Comparison of ENCODE assay signal across 7 mouse cellular contexts in the genomic region with DNA sequence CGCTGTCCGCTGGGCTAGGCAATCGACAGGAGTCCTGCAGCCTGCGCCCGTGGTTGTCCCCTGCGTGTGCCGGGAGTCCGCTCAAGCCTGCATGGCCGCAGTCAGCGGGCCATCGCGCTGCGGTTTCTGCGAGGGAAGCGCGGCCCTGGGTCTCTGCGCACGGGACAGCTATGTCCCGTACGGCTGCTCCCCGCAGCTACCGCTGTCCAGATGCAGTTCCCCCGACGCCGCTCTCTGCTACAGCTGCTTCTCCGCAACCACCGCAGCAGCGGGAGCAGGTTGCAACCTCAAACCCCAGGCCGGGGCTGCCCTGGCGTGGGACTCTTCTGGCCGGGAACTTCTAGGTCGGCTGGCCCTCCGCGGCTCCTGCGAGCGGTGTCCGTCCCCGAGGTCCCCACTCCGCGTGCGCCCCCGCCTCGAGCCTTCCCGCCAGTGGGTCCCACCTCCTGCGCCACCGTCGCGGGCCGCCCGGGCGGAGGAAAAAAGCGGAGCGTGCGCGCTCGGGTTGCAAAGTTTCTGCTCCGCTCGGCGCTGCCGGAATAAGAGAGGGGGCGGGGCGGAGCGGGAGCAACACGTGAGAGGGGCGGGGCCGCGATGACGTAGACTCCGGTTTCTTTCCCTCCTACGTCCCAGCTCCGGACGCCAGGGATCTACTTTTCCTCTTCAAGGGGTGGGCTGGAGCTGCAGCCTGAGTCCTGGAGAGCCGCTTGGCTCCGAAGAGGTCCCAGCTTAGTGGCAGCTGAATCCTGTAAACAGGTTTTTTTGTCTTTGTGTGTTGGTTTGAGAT. TPM values are rescaled to one million over a fixed set of nuclear protein-coding genes. Genes with fewer than 3 reads are reported as not detected.
DNase-seq lines count a peak whose midpoint lies in the region; ATAC-seq and TF ChIP-seq lines count a peak whose summit lies in the region.

A gene (minus strand): TSS at position 542 of the 787 bp plus-strand sequence.

- peak; percentile 98 for DNase-seq in embryonic facial prominence, embryonic 14.5 days (ENCODE audit: low spot score)
- peak; percentile 97 for DNase-seq in heart, adult 8-10 months (ENCODE audit: low spot score)
- peak; percentile 95 to 97 for DNase-seq in kidney, adult 8-10 months
- DNase-seq in midbrain, embryonic 14.5 days, result peak; percentile 95
- DNase-seq in spleen, adult 12 weeks (ENCODE audit: low spot score), result peak; percentile 76

- TF ChIP-seq POLR2A in bone marrow, adult 2 months (IDR thresholded peaks at IDR 0.05; ENCODE audit: borderline replicate concordance, control insufficient read depth, low read depth, low read length), result peak; percentile 64

- ATAC-seq in embryonic facial prominence, embryonic 14.5 days (ENCODE audit: low read depth), result peak; percentile 91
- ATAC-seq in limb, embryonic 12.5 days (ENCODE audit: insufficient number of reproducible peaks, insufficient read depth, low FRiP score, low TSS enrichment, low read depth), result peak; percentile 88
- ATAC-seq in midbrain, embryonic 14.5 days (ENCODE audit: low FRiP score, low TSS enrichment), result peak; percentile 92

- TF ChIP-seq CTCF in bone marrow, adult 2 months (IDR thresholded peaks at IDR 0.05; ENCODE audit: control insufficient read depth, insufficient read depth, low read length), result no peak

- WGBS in bone marrow, adult 2 months, result under 1% methylated on average over 74 of the region's 74 CpGs
- WGBS in embryonic facial prominence, embryonic 14.5 days, result under 1% methylated on average over 38 of the region's 74 CpGs
- under 1% methylated on average over 73 of the region's 74 CpGs for WGBS in limb, embryonic 12.5 days
- WGBS in midbrain, embryonic 14.5 days, result under 1% methylated on average over 74 of the region's 74 CpGs

- peak within 1 kb of the TSS; percentile 16; the same call in 1 of the 2 replicates for H3K27ac ChIP-seq in bone marrow, adult 2 months (ENCODE audit: control insufficient read depth, insufficient read depth, low read depth, low read length, poor library complexity)
- H3K27ac ChIP-seq in embryonic facial prominence, embryonic 14.5 days (replicated peaks; ENCODE audit: low read depth, low read length), result peak within 1 kb of the TSS; percentile 90
- peak within 1 kb of the TSS; percentile 95 for H3K27ac ChIP-seq in limb, embryonic 12.5 days
- 0 out of 2 replicates have a peak within 1 kb of the TSS, but pooled peaks have one; percentile 41 for H3K27ac ChIP-seq in midbrain, embryonic 14.5 days (replicated peaks; ENCODE audit: low read depth, low read length)

- no peaks in the 10 kb centered on the region for H3K9me3 ChIP-seq in embryonic facial prominence, embryonic 14.5 days (ENCODE audit: control insufficient read depth, low read length)
- H3K9me3 ChIP-seq in limb, embryonic 12.5 days, result no peaks in the 10 kb centered on the region
- no peaks in the 10 kb centered on the region for H3K9me3 ChIP-seq in midbrain, embryonic 14.5 days (ENCODE audit: control insufficient read depth, low read length)

- H3K4me3 ChIP-seq in bone marrow, adult 2 months (replicated peaks; ENCODE audit: control insufficient read depth, low read depth, low read length), result peak within 1 kb of the TSS; percentile 70
- H3K4me3 ChIP-seq in embryonic facial prominence, embryonic 14.5 days (ENCODE audit: low read depth, low read length), result peak within 1 kb of the TSS; percentile 68
- H3K4me3 ChIP-seq in limb, embryonic 12.5 days (replicated peaks), result peak within 1 kb of the TSS; percentile 76
- H3K4me3 ChIP-seq in midbrain, embryonic 14.5 days (replicated peaks; ENCODE audit: low read depth, low read length), result peak within 1 kb of the TSS; percentile 77

- no peaks in the 10 kb centered on the region for H3K4me1 ChIP-seq in bone marrow, adult 2 months (ENCODE audit: control insufficient read depth, insufficient read depth, low read length)
- peaks cover 21% of the 10 kb centered on the region for H3K4me1 ChIP-seq in embryonic facial prominence, embryonic 14.5 days (ENCODE audit: control insufficient read depth, insufficient read depth, low read length)
- peaks cover 45% of the 10 kb centered on the region for H3K4me1 ChIP-seq in limb, embryonic 12.5 days (replicated peaks)
- 0 out of 2 replicates have a peak, but pooled peaks cover 16% of the 10 kb centered on the region for H3K4me1 ChIP-seq in midbrain, embryonic 14.5 days (ENCODE audit: control insufficient read depth, insufficient read depth, low read length)

- no peaks in the 10 kb centered on the region for H3K36me3 ChIP-seq in embryonic facial prominence, embryonic 14.5 days (ENCODE audit: control insufficient read depth, insufficient read depth, low read length)
- H3K36me3 ChIP-seq in limb, embryonic 12.5 days, result no peaks in the 10 kb centered on the region
- no peaks in the 10 kb centered on the region for H3K36me3 ChIP-seq in midbrain, embryonic 14.5 days (ENCODE audit: control insufficient read depth, insufficient read depth, low read length)

- peak within 1 kb of the TSS; percentile 90 for H3K4me2 ChIP-seq in embryonic facial prominence, embryonic 14.5 days (ENCODE audit: low read depth, low read length)
- H3K4me2 ChIP-seq in limb, embryonic 12.5 days, result peak within 1 kb of the TSS; percentile 84
- H3K4me2 ChIP-seq in midbrain, embryonic 14.5 days (ENCODE audit: low read length), result peak within 1 kb of the TSS; percentile 99

- no peaks in the 10 kb centered on the region for H3K27me3 ChIP-seq in embryonic facial prominence, embryonic 14.5 days (replicated peaks; ENCODE audit: control insufficient read depth, insufficient read depth, low read length)
- no peaks in the 10 kb centered on the region for H3K27me3 ChIP-seq in limb, embryonic 12.5 days
- H3K27me3 ChIP-seq in midbrain, embryonic 14.5 days (ENCODE audit: control insufficient read depth, insufficient read depth, low read length), result no peaks in the 10 kb centered on the region

- peak within 1 kb of the TSS; percentile 85 for H3K9ac ChIP-seq in embryonic facial prominence, embryonic 14.5 days (ENCODE audit: low read depth, low read length)
- H3K9ac ChIP-seq in limb, embryonic 12.5 days (replicated peaks), result peak within 1 kb of the TSS; percentile 90
- H3K9ac ChIP-seq in midbrain, embryonic 14.5 days (replicated peaks; ENCODE audit: low read length), result peak within 1 kb of the TSS; percentile 57

RNA-seq across cellular contexts. Expression of the gene that starts here (rescaled TPM):
- polyA plus RNA-seq in bone marrow, adult 2 months (2011; ENCODE audit: insufficient read depth, insufficient read length, low replicate concordance, missing spikeins), result 1.5 and 4.6 TPM in 2 replicates
- 10.4 and 10.8 TPM in 2 replicates for polyA plus RNA-seq in embryonic facial prominence, embryonic 14.5 days (2014; fragmentation: Nextera tagmentation; extraction: Ambion mirVana)
- 10 to 100 TPM; 17.2 to 25.1 (median 23.2) TPM for total RNA-seq in heart, adult 8-10 months (2022)
- polyA plus RNA-seq in limb, embryonic 12.5 days (2016; fragmentation: Nextera tagmentation; extraction: Ambion mirVana), result 14.4 and 16.3 TPM in 2 replicates
- polyA plus RNA-seq in midbrain, embryonic 14.5 days (2014; fragmentation: Nextera tagmentation; extraction: Ambion mirVana), result 1.6 and 2.7 TPM in 2 replicates

Comparison
In these comparisons a context has a peak if more than half of its experiments do, and no peak if none do; other contexts are left out.
1. Peak in every context shown above with its lines: DNase-seq, ATAC-seq, H3K4me3 ChIP-seq and H3K27ac ChIP-seq.
2. H3K27ac ChIP-seq: peak in every context shown above with its lines; median percentile 95 in limb, embryonic 12.5 days; 90 in embryonic facial prominence, embryonic 14.5 days; 41 in midbrain, embryonic 14.5 days; 16 in bone marrow, adult 2 months.